Mouse (Mus musculus): Measurements from ENCODE around the gene Prpf38b.
A peak's percentile ranks its signal among the peaks of the same experiment; 100 is the strongest.

Prpf38b gene

DNA sequence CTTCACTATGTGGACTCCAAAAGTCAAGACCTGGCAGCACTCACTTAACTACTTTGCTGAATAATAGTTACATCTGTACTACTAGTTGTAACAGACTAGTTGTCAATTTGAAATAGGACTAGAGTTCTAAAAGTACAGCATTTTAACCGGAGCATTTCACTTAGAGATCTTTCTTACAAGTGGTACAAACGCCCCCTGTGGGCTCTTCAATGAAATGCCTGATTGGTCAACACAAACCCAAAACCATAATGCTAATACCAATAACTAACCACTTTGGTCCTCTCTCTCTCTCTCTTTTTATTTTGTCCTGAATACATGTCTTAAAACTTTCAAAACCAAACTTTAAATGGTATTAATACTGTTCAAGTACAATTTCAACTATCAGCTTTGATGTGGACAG lies 9.5 kb downstream of the Prpf38b start:
- DNase-seq (ENCODE audit: extremely low read depth, insufficient read length, low spot score), result no peak

DNA sequence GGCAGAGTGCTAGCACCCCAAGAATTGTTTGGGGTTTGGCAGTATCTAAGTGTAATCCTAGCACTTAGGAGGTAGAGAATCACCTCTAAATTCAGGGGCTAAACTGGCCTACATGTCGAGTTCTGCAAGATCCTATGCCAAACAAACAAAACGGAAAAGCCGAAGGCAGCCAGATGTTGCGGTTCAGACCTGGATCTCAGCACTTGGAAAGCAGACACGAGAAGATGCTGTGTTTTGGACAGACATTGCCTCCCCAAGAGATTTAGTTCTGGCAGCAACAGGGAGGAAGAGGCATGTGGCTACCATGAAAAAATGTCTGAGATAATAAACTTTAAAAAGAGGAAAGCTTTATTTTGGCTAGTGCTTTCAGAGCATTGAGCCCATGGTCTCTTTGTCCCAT lies 10.8 kb downstream of the Prpf38b start:
- DNase-seq (ENCODE audit: extremely low read depth, insufficient read length, low spot score), result no peak

DNA sequence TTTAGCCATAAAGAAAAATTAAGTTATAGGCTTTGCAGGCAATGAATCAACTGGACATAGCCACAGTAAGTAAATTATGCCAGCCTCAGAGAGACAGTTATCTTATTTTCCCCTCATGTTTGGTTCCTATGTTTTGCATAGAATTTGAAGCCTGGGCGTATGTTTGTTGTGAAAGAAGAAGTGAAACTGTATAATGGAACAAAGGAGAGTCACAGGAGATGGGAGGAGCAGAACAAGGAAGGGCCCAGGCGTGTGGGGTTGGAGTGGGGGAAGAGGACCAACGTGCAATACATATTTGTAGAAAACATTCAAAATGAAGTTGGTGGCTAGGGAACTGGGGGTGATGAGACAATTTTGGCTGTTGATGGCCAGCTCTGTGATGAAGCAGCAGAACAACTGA lies 11.4 kb downstream of the Prpf38b start:
- no peak for DNase-seq (ENCODE audit: extremely low read depth, insufficient read length, low spot score)

DNA sequence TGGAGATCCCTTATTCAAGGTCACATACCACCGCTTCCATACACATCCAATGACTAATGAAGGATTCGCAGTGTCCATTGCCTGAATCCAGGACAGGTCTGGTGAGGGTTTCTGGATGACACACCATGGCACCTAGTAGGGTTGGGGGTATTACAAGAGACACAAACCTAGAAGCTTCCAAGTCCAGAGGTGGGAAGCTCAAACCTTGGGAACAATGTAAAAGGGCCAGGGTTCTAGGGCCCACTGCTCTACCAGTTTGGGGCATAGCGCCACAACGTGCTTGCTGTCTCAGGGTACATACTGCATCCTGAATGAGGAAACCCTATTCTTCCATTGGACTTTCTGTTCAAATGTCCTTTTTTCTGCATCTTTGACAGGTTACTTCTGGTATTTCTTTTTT lies 12.9 kb downstream of the Prpf38b start:
- DNase-seq (ENCODE audit: extremely low read depth, insufficient read length, low spot score), result no peak

DNA sequence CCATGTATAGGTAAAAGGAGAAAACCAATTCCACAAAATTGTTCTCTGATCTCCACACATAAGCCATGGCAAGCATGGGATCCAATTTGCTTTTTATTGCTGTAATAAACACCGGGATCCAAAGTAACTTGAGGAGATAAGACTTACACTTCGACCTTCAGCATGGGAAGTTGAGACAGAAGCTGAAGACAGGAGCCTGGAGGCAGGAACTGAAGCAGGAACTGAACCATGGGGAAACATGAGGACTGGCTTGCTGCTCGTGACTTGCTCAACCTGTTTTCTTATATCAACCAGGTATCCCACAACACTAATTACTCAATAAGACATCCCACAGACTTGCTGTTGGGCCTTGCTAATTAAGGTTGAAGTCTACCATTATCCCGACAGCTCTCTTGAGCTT lies 18.6 kb downstream of the Prpf38b start:
- DNase-seq (ENCODE audit: extremely low read depth, insufficient read length, low spot score), result no peak

GRCm38 (mm10) chr3:108892080-108892479 lies 19.4 kb downstream of the Prpf38b start:
- no peak for DNase-seq (ENCODE audit: extremely low read depth, insufficient read length, low spot score)

DNA sequence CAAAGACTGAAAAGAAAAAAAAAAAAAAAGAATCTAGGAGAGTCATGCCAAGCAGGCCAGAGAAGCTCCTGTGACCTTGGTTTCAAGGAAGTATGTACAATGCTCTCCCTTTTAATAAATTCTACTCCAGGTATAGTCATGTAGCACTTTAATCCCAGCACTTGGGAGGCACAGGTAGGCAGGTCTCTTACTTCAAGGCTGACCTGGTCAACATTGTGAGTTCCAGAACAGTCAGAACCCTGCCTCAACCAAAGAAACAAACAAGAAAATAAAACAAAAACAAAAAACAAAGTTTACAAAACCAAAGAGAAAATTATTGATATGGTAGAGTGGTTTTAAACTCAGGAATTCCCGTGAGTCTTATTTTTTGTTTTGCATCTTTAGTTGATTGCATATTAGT lies 21.6 kb downstream of the Prpf38b start, which contains the start of gene Fndc7:
TSS of gene Fndc7 (minus strand) at position 101 of the 400 bp plus-strand sequence.
- no peak for DNase-seq (ENCODE audit: extremely low read depth, insufficient read length, low spot score)

- DNase-seq (ENCODE audit: extremely low read depth, insufficient read length, low spot score), result no peak
Observed at GRCm38 (mm10) chr3:108887618-108887975, 23.9 kb downstream of the Prpf38b start.

DNA sequence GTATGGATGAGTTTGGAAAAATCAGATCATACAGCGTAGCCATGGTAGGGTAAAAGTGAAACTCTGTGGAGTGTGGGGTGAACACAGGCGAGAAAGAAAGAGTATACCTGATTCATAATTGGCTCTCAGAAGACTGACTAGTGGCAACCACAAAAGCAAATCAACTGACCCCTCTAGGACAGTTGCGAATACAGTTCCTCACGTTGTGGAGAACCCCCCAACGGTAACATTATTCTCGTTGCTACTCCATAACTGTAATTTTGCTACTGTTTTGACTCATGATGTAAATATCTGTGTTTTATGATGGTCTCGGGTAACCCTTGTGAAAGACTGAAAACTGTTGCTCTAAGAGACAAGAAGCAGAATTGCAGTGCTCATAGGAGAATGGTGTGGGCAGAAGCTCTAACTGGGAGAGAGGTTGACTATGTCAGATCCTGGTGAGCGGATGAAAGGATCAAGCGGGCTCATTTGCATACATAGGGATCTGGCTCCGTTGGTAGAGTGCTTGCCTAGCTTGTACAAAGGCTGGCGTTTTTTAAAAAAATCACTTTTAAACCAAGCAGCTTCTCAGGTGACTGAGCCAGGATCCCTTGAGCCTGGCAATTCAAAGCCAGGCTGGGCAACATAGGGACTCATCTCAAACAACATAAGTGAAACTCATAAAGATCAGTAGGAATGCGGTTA lies 24.5 kb downstream of the Prpf38b start:
- no peak for DNase-seq (ENCODE audit: extremely low read depth, insufficient read length, low spot score)

DNA sequence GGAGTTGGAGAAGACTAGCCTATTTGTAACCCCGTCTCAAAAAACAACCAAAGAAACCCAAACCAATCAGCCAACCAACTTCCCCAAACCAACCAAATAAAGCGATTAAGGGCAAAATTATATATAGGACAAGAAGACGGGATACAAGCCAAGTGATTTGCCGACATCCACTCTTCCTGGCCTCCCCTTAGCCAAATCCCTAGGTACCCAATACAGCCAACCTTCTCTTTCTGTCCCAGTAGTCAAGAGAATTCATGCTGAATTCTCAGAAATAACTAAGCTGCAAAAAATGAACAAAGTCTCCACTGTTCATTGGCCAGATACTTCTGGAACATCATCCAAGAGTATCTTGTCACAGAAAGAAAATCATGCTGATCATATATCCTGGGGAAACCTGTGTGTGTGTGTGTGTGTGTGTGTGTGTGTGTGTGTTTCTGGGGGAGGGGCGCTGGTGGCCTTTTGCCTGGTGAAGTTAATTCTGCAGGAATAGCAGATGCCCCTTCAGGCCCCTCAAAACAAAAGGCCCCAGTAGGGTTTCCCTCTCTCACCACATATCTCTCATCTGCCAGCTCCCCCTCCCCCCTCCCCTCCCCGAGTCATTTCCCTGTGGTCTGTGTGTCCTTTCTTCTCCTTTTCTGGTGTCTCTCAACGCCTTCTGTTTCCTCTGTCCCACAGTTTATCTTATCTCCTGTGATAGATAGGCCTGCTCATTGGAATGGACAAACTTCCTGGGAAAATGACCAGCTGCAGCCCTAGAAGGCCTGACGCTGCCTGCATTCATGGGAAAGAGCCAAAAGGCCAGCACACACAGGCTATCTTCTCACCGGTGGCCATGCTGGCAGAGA lies 25.6 kb downstream of the Prpf38b start:
- DNase-seq (ENCODE audit: extremely low read depth, insufficient read length, low spot score), result no peak

DNA sequence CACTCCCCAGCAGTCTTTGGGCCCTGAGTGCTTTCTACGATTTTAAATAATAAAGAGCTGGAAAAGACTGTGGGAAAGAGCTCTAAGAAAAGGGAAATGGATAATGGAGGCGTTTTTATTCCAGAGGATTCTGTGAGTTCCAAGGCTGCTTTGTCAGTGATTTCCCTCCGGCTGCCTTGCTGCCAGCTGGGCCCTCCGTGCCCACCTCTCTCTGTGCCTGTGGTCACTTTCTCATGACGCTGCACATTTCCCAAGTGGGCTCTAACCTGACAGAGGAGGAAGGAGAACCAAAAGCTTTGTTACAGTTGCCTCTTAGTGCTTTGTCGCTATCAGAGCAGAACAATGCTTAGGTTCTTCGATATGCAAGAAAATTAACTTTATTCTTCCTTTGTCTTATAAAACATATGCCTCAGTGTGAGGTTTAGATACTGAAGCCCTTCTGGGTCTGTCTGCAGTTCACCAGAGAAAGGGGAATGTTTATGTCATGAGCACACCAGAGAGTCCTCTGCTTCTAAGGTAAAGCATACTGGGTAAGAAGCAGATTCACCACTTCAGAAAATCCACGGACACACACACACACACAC lies 26.7 kb downstream of the Prpf38b start:
- no peak for DNase-seq (ENCODE audit: extremely low read depth, insufficient read length, low spot score)

DNA sequence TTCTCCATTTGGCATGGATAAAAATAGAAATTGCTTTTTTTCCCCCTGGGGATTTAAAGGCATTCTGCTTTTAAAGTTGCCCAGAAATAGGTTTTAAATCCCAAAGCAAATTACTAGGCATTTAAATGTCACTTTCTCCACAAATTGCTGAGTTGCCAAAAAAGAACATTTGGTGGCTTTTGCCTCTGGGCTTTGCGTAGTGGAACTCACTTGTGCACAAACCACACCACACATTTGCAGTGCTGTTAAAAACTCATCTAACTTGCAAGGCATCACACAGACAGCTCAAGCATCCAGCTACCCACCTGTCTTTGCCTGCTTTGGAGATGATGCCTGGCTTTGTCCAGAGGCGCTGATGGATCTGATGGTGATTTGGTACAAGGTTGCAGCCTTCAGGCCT lies 28.5 kb downstream of the Prpf38b start:
- no peak for DNase-seq (ENCODE audit: extremely low read depth, insufficient read length, low spot score)

GRCm38 (mm10) chr3:108881873-108882272 lies 29.7 kb downstream of the Prpf38b start:
- peak; percentile 52 for DNase-seq (ENCODE audit: extremely low read depth, insufficient read length, low spot score)

GRCm38 (mm10) chr3:108880544-108881507 lies 30.7 kb downstream of the Prpf38b start:
- DNase-seq (ENCODE audit: extremely low read depth, insufficient read length, low spot score), result no peak

GRCm38 (mm10) chr3:108879836-108880435 lies 31.6 kb downstream of the Prpf38b start:
- DNase-seq (ENCODE audit: extremely low read depth, insufficient read length, low spot score), result no peak

- no peak for DNase-seq (ENCODE audit: extremely low read depth, insufficient read length, low spot score)
Observed at GRCm38 (mm10) chr3:108879129-108879528, 32.4 kb downstream of the Prpf38b start.

DNA sequence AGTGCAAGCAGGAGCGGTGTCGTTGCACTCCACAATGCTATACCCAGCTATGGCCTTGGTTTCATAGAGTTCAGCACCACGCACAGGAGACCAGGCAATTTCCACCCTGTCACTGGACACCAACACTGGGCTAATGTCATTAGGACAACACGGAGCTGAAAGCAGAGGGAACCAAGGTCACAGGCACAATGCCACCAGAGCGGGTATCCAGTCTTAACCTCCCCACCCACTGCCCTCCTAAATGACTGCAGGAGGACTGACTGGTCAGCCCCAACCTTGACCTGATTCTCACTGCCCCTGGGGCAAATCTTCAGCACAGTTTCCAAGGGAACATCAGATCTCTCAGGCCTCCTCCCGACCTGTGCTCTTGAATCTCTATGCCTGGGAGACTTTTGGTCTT lies 40.9 kb downstream of the Prpf38b start:
- no peak for DNase-seq (ENCODE audit: extremely low read depth, insufficient read length, low spot score)

DNA sequence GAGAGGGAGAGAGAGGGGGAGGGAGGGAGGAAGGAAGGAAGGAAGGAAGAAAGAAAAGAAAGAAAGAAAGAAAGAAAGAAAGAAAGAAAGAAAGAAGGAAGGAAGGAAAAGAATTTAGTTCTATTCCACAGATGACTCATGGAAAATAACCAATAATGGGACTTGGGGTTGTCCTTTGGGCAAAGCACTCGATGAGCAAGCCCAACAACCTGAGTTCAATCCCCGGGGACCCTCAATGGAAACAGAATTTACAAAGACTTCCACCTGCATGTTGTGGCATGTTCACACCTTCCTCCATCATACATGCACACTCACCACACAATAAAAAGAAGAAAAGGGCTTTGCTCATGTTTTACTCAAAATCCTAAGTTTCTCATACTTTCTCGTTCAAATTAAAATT lies 44.1 kb downstream of the Prpf38b start:
- no peak for DNase-seq (ENCODE audit: extremely low read depth, insufficient read length, low spot score)

GRCm38 (mm10) chr3:108865676-108866075 lies 45.9 kb downstream of the Prpf38b start:
- DNase-seq (ENCODE audit: extremely low read depth, insufficient read length, low spot score), result no peak

- no peak for DNase-seq (ENCODE audit: extremely low read depth, insufficient read length, low spot score)
Observed at GRCm38 (mm10) chr3:108865129-108865528, 46.4 kb downstream of the Prpf38b start.
